Mouse (Mus musculus) myocyte (in vitro differentiated cells): Measurements from ENCODE around the gene Casp1.

Experiments used
- CEBPB ChIP-seq: IDR thresholded peaks from 2 replicates; pipeline ENCODE4 v1.6.1; 2011; ENCODE audit warnings: mild to moderate bottlenecking, moderate library complexity; ENCODE audit not compliant: poor library complexity, insufficient read depth, severe bottlenecking
- E2F4 ChIP-seq: IDR thresholded peaks from one replicate; pipeline ENCODE4 v1.6.1; 2011; ENCODE audit warnings: mild to moderate bottlenecking, control low read depth, moderate library complexity; ENCODE audit not compliant: insufficient read depth
- MAX ChIP-seq: IDR thresholded peaks from one replicate; pipeline ENCODE4 v1.6.1; 2011; ENCODE audit warnings: low read depth, mild to moderate bottlenecking, control low read depth
- MYOG ChIP-seq, 3 experiments: IDR thresholded peaks; one replicate each; pipeline ENCODE4 v1.6.1; 2011; ENCODE audit warnings: control low read depth in 2 of 3, low read depth in 2 of 3, mild to moderate bottlenecking in 2 of 3; ENCODE audit not compliant: insufficient read length in 2 of 3, control insufficient read depth in 1 of 3, insufficient read depth in 1 of 3
- POLR2A ChIP-seq: IDR thresholded peaks from one replicate; pipeline ENCODE4 v1.6.1; 2011; ENCODE audit warnings: low read depth, mild to moderate bottlenecking, control low read depth, moderate library complexity; ENCODE audit not compliant: insufficient read length
- POLR2AphosphoS2 ChIP-seq: IDR thresholded peaks from one replicate; pipeline ENCODE4 v1.6.1; 2011; ENCODE audit warnings: low read depth, control low read depth; ENCODE audit not compliant: insufficient read length

GRCm38 (mm10) chr9:5270274-5270673 is 28.0 kb upstream of the Casp1 start:
- TF ChIP-seq POLR2AphosphoS2 (no peak), CEBPB (no peak), E2F4 (no peak), POLR2A (no peak), MAX (no peak), MYOG (IDR thresholded peaks at IDR 0.05; ENCODE audit: control insufficient read depth in 1 of 3, insufficient read depth in 1 of 3, insufficient read length in 2 of 3, low read depth in 2 of 3) (no peak)
